Mouse (Mus musculus): Measurements from ENCODE around the gene Gm45062.

Gm45062 gene

GRCm38 (mm10) chr6:8619582-8620350 is 360.5 kb downstream of the Gm45062 start:
- no peak for DNase-seq (ENCODE audit: low read depth, low spot score)

GRCm38 (mm10) chr6:8623045-8623444 is 363.8 kb downstream of the Gm45062 start:
- no peak for DNase-seq (ENCODE audit: low read depth, low spot score)

- no peak for DNase-seq (ENCODE audit: low read depth, low spot score)
These were observed 369.0 kb downstream of the Gm45062 start for GRCm38 (mm10) chr6:8628226-8628625.

- DNase-seq (ENCODE audit: low read depth, low spot score) = no peak
These were observed 369.5 kb downstream of the Gm45062 start for GRCm38 (mm10) chr6:8628715-8629267.

GRCm38 (mm10) chr6:8630531-8630930 is 371.3 kb downstream of the Gm45062 start:
- DNase-seq (ENCODE audit: low read depth, low spot score) = no peak

- peak; percentile 55 for DNase-seq (ENCODE audit: low read depth, low spot score)
These were observed 372.1 kb downstream of the Gm45062 start for GRCm38 (mm10) chr6:8631362-8631761.

- peak; percentile 20 for DNase-seq (ENCODE audit: low read depth, low spot score)
These were observed 372.9 kb downstream of the Gm45062 start for GRCm38 (mm10) chr6:8631986-8632632.

GRCm38 (mm10) chr6:8632701-8633100 is 373.5 kb downstream of the Gm45062 start:
- no peak for DNase-seq (ENCODE audit: low read depth, low spot score)

GRCm38 (mm10) chr6:8638122-8638521 is 378.9 kb downstream of the Gm45062 start:
- no peak for DNase-seq (ENCODE audit: low read depth, low spot score)

- DNase-seq (ENCODE audit: low read depth, low spot score) = no peak
These were observed 379.6 kb downstream of the Gm45062 start for GRCm38 (mm10) chr6:8638899-8639298.

- no peak for DNase-seq (ENCODE audit: low read depth, low spot score)
These were observed 380.3 kb downstream of the Gm45062 start for GRCm38 (mm10) chr6:8639526-8639925.

- DNase-seq (ENCODE audit: low read depth, low spot score) = no peak
These were observed 381.6 kb downstream of the Gm45062 start for GRCm38 (mm10) chr6:8640863-8641262.

GRCm38 (mm10) chr6:8644703-8645102 is 385.5 kb downstream of the Gm45062 start:
- no peak for DNase-seq (ENCODE audit: low read depth, low spot score)

- no peak for DNase-seq (ENCODE audit: low read depth, low spot score)
These were observed 386.5 kb downstream of the Gm45062 start for GRCm38 (mm10) chr6:8645708-8646107.

Measured in mesoderm, embryonic 11.5 days (tissue).